8 mouse cellular contexts compared by ENCODE assay signal in genomic region chr17:70989430-70989829, GRCm38 (mm10). TPM values are rescaled to one million over a fixed set of nuclear protein-coding genes. Genes with fewer than 3 reads are reported as not detected.
A peak's percentile ranks its signal among the peaks of the same experiment; 100 is the strongest.
DNase-seq lines count a peak whose midpoint lies in the region; ATAC-seq lines count a peak whose summit lies in the region.
"Had no signal": no experiment of that assay in that cellular context is flagged by ENCODE, and none has a peak within 500 bp of the region (broad histone marks: within the 10 kb centered on the region; RNA-seq: fewer than 3 reads in every experiment).

No protein-coding gene starts in this region.

- peaks cover 46% of the 10 kb centered on the region for H3K4me1 ChIP-seq in forebrain, embryonic 13.5 days
- peaks cover 59% of the 10 kb centered on the region for H3K4me1 ChIP-seq in liver, embryonic 12.5 days
- peaks cover 38% of the 10 kb centered on the region for H3K4me1 ChIP-seq in stomach, embryonic 15.5 days

- peak overlapping the region; percentile 94 for H3K9ac ChIP-seq in forebrain, embryonic 13.5 days
- peak overlapping the region; percentile 90 for H3K9ac ChIP-seq in liver, embryonic 12.5 days
- peak overlapping the region; percentile 90; the same call in 1 of the 2 replicates for H3K9ac ChIP-seq in stomach, embryonic 15.5 days

- H3K9me3 ChIP-seq in forebrain, embryonic 13.5 days (replicated peaks), result no peaks in the 10 kb centered on the region
- H3K9me3 ChIP-seq in liver, embryonic 12.5 days (replicated peaks), result no peaks in the 10 kb centered on the region
- no peaks in the 10 kb centered on the region for H3K9me3 ChIP-seq in stomach, embryonic 15.5 days

- 43% methylated on average over 8 of the region's 8 CpGs for WGBS in forebrain, embryonic 13.5 days
- WGBS in liver, embryonic 12.5 days (ENCODE audit: insufficient replicate concordance), result 33% methylated on average over 8 of the region's 8 CpGs
- 38% methylated on average over 8 of the region's 8 CpGs for WGBS in stomach, embryonic 15.5 days

- H3K27ac ChIP-seq in forebrain, embryonic 13.5 days, result 0 out of 2 replicates have a peak overlapping the region, but pooled peaks have one; percentile 3
- no peak overlapping the region for H3K27ac ChIP-seq in liver, embryonic 12.5 days
- H3K27ac ChIP-seq in stomach, embryonic 15.5 days, result peak overlapping the region; percentile 94

- H3K27me3 ChIP-seq in forebrain, embryonic 13.5 days, result no peaks in the 10 kb centered on the region
- H3K27me3 ChIP-seq in liver, embryonic 12.5 days (replicated peaks), result no peaks in the 10 kb centered on the region
- no peaks in the 10 kb centered on the region for H3K27me3 ChIP-seq in stomach, embryonic 15.5 days (replicated peaks)

- peak overlapping the region; percentile 95 for H3K4me3 ChIP-seq in forebrain, embryonic 13.5 days
- peak overlapping the region; percentile 92 for H3K4me3 ChIP-seq in liver, embryonic 12.5 days
- peak overlapping the region; percentile 95 for H3K4me3 ChIP-seq in stomach, embryonic 15.5 days (replicated peaks)

- H3K4me2 ChIP-seq in forebrain, embryonic 13.5 days, result peak overlapping the region; percentile 72
- H3K4me2 ChIP-seq in liver, embryonic 12.5 days, result peak overlapping the region; percentile 88
- H3K4me2 ChIP-seq in stomach, embryonic 15.5 days, result peak overlapping the region; percentile 63

- peaks cover 19% of the 10 kb centered on the region for H3K36me3 ChIP-seq in forebrain, embryonic 13.5 days (ENCODE audit: poor library complexity, severe bottlenecking)
- peaks cover 54% of the 10 kb centered on the region for H3K36me3 ChIP-seq in liver, embryonic 12.5 days
- H3K36me3 ChIP-seq in stomach, embryonic 15.5 days, result peaks cover 13% of the 10 kb centered on the region

- DNase-seq in retina, embryonic 14.5 days (ENCODE audit: low spot score), result peak; percentile 26
- DNase-seq in retina, postnatal 1 day, result no peak
- DNase-seq in ovary, postnatal 36 days (ENCODE audit: low spot score), result no peak
- DNase-seq in gastrocnemius, adult 18-20 months (ENCODE audit: low spot score), result no peak
- DNase-seq: right cerebral cortex, postnatal 25 days had no signal

- no peak for ATAC-seq in forebrain, embryonic 13.5 days
- no peak for ATAC-seq in liver, embryonic 12.5 days
- ATAC-seq in stomach, embryonic 15.5 days (ENCODE audit: insufficient read depth, low FRiP score, low read depth), result no peak

RNA-seq across cellular contexts. Expression of gene Myom1, which starts 13.0 kb away (rescaled TPM):
- polyA plus RNA-seq in forebrain, embryonic 13.5 days (2015; fragmentation: Nextera tagmentation; extraction: Ambion mirVana), result 1.2 and 1.3 TPM in 2 replicates
- polyA plus RNA-seq in liver, embryonic 12.5 days (2016; fragmentation: Nextera tagmentation; extraction: Ambion mirVana), result 3.5 and 3.9 TPM in 2 replicates
- polyA plus RNA-seq in stomach, embryonic 15.5 days (2015; fragmentation: Nextera tagmentation; extraction: Ambion mirVana), result 12.7 and 12.8 TPM in 2 replicates
- total RNA-seq in gastrocnemius, adult 18-20 months (2021), result 1,000 to 10,000 TPM; 1,275 to 1,360 TPM

RNA-seq across cellular contexts. Expression of gene Myl12a, which starts 13.2 kb away (rescaled TPM):
- 189 and 196 TPM in 2 replicates for polyA plus RNA-seq in forebrain, embryonic 13.5 days (2015; fragmentation: Nextera tagmentation; extraction: Ambion mirVana)
- polyA plus RNA-seq in liver, embryonic 12.5 days (2016; fragmentation: Nextera tagmentation; extraction: Ambion mirVana), result 292 TPM in 2 replicates
- 495 and 517 TPM in 2 replicates for polyA plus RNA-seq in stomach, embryonic 15.5 days (2015; fragmentation: Nextera tagmentation; extraction: Ambion mirVana)
- 100 to 1,000 TPM; 404 to 553 TPM for total RNA-seq in gastrocnemius, adult 18-20 months (2021)
